Mouse (Mus musculus) hindbrain, embryonic 10.5 days (tissue): Measurements from ENCODE around the gene Lysmd3. TPM values are rescaled to one million over a fixed set of nuclear protein-coding genes. Genes with fewer than 3 reads are reported as not detected.
"Not testable (repeated sequence)": the region's sequence is repeated elsewhere in the genome, so short reads cannot be mapped to it uniquely, and the experiment has no call there.

Experiments
- DNase-seq: peaks from one replicate; pipeline ENCODE4 v3.0.0-alpha.2; 2017; ENCODE audit warnings: low spot score
- H3K27ac ChIP-seq: fragments of 300-500 bp; sonication (generic); 2 replicates; pipeline ENCODE4 v1.5.1; 2016; ENCODE audit warnings: mild to moderate bottlenecking, moderate library complexity
- H3K27me3 ChIP-seq: fragments of 300-500 bp; sonication (generic); 2 replicates; pipeline ENCODE4 v1.6.1; 2016; ENCODE audit warnings: mild to moderate bottlenecking; ENCODE audit not compliant: poor library complexity, insufficient read depth, severe bottlenecking
- H3K36me3 ChIP-seq: fragments of 300-500 bp; sonication (generic); 2 replicates; pipeline ENCODE4 v1.6.1; 2016; ENCODE audit warnings: mild to moderate bottlenecking, moderate library complexity
- H3K4me1 ChIP-seq: fragments of 300-500 bp; sonication (generic); replicated peaks from 2 replicates; pipeline ENCODE4 v1.6.1; 2016; ENCODE audit warnings: mild to moderate bottlenecking
- H3K4me3 ChIP-seq: fragments of 300-500 bp; sonication (generic); 2 replicates; pipeline ENCODE4 v1.5.1; 2016; ENCODE audit warnings: mild to moderate bottlenecking, moderate library complexity
- H3K9me3 ChIP-seq: fragments of 300-500 bp; sonication (generic); 2 replicates; pipeline ENCODE4 v1.6.1; 2016; ENCODE audit warnings: mild to moderate bottlenecking, moderate library complexity
- WGBS: fragments of 180-500 bp; shearing (Covaris S2); methylation state at CpG from one replicate; pipeline ENCODE4 v1.1.7; 2016; 5-methylcytosine and 5-hydroxymethylcytosine counted together
- polyA plus RNA-seq: library from polyadenylated mRNA; unstranded; fragments of >200 nt; fragmentation: Nextera tagmentation; extraction: Ambion mirVana; gene quantifications from 2 replicates; pipeline ENCODE4 v1.2.1, GENCODE M21; 2016

Lysmd3 gene
- polyA plus RNA-seq = 23.1 and 25.9 TPM in 2 replicates

- peak within 1 kb of the TSS; percentile 87 for H3K4me3 ChIP-seq
- peaks cover 17% of the 10 kb centered on the region for H3K36me3 ChIP-seq
- H3K9me3 ChIP-seq = no peaks in the 10 kb centered on the region
- under 1% methylated on average over 73 of the region's 73 CpGs for WGBS
- H3K27ac ChIP-seq = peak within 1 kb of the TSS; percentile 95
- DNase-seq = peak; percentile 92
- no peaks in the 10 kb centered on the region for H3K27me3 ChIP-seq
- H3K4me1 ChIP-seq = peaks cover 30% of the 10 kb centered on the region
Observed at GRCm38 (mm10) chr13:81657351-81658052, at the start of gene Lysmd3. Gene Lysmd3, plus strand, starts transcription at chr13:81657663.

GRCm38 (mm10) chr13:81610349-81610748 lies 47.1 kb upstream of the Lysmd3 start:
- no peak overlapping the region for H3K27ac ChIP-seq
- no peaks in the 10 kb centered on the region for H3K4me1 ChIP-seq
- 93% methylated on average over 4 of the region's 4 CpGs for WGBS
- H3K36me3 ChIP-seq = peaks cover 87% of the 10 kb centered on the region
- DNase-seq = no peak
- H3K9me3 ChIP-seq = peaks cover 41% of the 10 kb centered on the region
- H3K27me3 ChIP-seq = no peaks in the 10 kb centered on the region
- no peak overlapping the region for H3K4me3 ChIP-seq

GRCm38 (mm10) chr13:81627861-81628260 lies 29.6 kb upstream of the Lysmd3 start:
- not testable (repeated sequence) for DNase-seq, H3K27me3 ChIP-seq, H3K9me3 ChIP-seq
- H3K4me1 ChIP-seq = peaks cover 66% of the 10 kb centered on the region
- peak overlapping the region; percentile 70 for H3K27ac ChIP-seq
- H3K36me3 ChIP-seq = peaks cover 14% of the 10 kb centered on the region; the same call in 1 of the 2 replicates
- 52% methylated on average over 1 of the region's 1 CpGs for WGBS
- peak overlapping the region; percentile 26; the same call in 1 of the 2 replicates for H3K4me3 ChIP-seq

GRCm38 (mm10) chr13:81628631-81629190 lies 28.8 kb upstream of the Lysmd3 start:
- Histone ChIP-seq H3K4me3 (peak overlapping the region; percentile 72), H3K36me3 (peaks cover 8% of the 10 kb centered on the region; the same call in 1 of the 2 replicates), H3K27ac (peak overlapping the region; percentile 91), H3K27me3 (no peaks in the 10 kb centered on the region), H3K9me3 (no peaks in the 10 kb centered on the region), H3K4me1 (peaks cover 73% of the 10 kb centered on the region)
- DNase-seq = no peak
- whole genome bisulfite sequencing = 23% methylated on average over 2 of the region's 2 CpGs

- Histone ChIP-seq H3K27ac (peak overlapping the region; percentile 91), H3K27me3 (no peaks in the 10 kb centered on the region), H3K4me1 (peaks cover 79% of the 10 kb centered on the region), H3K36me3 (peaks cover 5% of the 10 kb centered on the region; the same call in 1 of the 2 replicates), H3K4me3 (peak overlapping the region; percentile 72), H3K9me3 (no peaks in the 10 kb centered on the region)
- DNase-seq = peak; percentile 72
- 32% methylated on average over 3 of the region's 3 CpGs for WGBS
Observed at GRCm38 (mm10) chr13:81629395-81629794, 28.1 kb upstream of the Lysmd3 start.

GRCm38 (mm10) chr13:81630566-81630965 lies 26.9 kb upstream of the Lysmd3 start:
- Histone ChIP-seq H3K4me3 (peak overlapping the region; percentile 72), H3K9me3 (no peaks in the 10 kb centered on the region), H3K36me3 (peaks cover 5% of the 10 kb centered on the region; the same call in 1 of the 2 replicates), H3K4me1 (peaks cover 90% of the 10 kb centered on the region), H3K27me3 (no peaks in the 10 kb centered on the region), H3K27ac (peak overlapping the region; percentile 91)
- 17% methylated on average over 5 of the region's 5 CpGs for WGBS
- DNase-seq = no peak

- peaks cover 75% of the 10 kb centered on the region for H3K4me1 ChIP-seq
- H3K4me3 ChIP-seq = peak within 1 kb of the TSS; percentile 72
- peak; percentile 98 for DNase-seq
- 1% methylated on average over 42 of the region's 42 CpGs for WGBS
- H3K27ac ChIP-seq = peak within 1 kb of the TSS; percentile 91
- H3K9me3 ChIP-seq = no peaks in the 10 kb centered on the region
- no peaks in the 10 kb centered on the region for H3K27me3 ChIP-seq
- 0 out of 2 replicates have a peak, but pooled peaks cover 3% of the 10 kb centered on the region for H3K36me3 ChIP-seq
Observed at GRCm38 (mm10) chr13:81632720-81633415, 24.6 kb upstream of the Lysmd3 start, which contains the start of gene Adgrv1. Gene Adgrv1, minus strand, starts transcription at chr13:81633154.

- H3K4me3 ChIP-seq = no peak overlapping the region
- no peaks in the 10 kb centered on the region for H3K27me3 ChIP-seq
- peak; percentile 73 for DNase-seq
- 17% methylated on average over 4 of the region's 4 CpGs for WGBS
- peak overlapping the region; percentile 1; the same call in 1 of the 2 replicates for H3K27ac ChIP-seq
- H3K9me3 ChIP-seq = no peaks in the 10 kb centered on the region
- H3K36me3 ChIP-seq = no peaks in the 10 kb centered on the region
- peaks cover 67% of the 10 kb centered on the region for H3K4me1 ChIP-seq
Observed at GRCm38 (mm10) chr13:81639624-81640023, 17.8 kb upstream of the Lysmd3 start.

GRCm38 (mm10) chr13:81640881-81641280 lies 16.6 kb upstream of the Lysmd3 start:
- no peaks in the 10 kb centered on the region for H3K9me3 ChIP-seq
- H3K27ac ChIP-seq = peak overlapping the region; percentile 77
- 41% methylated on average over 6 of the region's 6 CpGs for WGBS
- H3K27me3 ChIP-seq = no peaks in the 10 kb centered on the region
- peaks cover 57% of the 10 kb centered on the region for H3K4me1 ChIP-seq
- peak; percentile 28 for DNase-seq
- no peaks in the 10 kb centered on the region for H3K36me3 ChIP-seq
- no peak overlapping the region for H3K4me3 ChIP-seq

GRCm38 (mm10) chr13:81641289-81642045 lies 16.0 kb upstream of the Lysmd3 start:
- Histone ChIP-seq H3K27me3 (no peaks in the 10 kb centered on the region), H3K4me1 (peaks cover 57% of the 10 kb centered on the region), H3K27ac (peak overlapping the region; percentile 77), H3K4me3 (peak overlapping the region; percentile 25; the same call in 1 of the 2 replicates), H3K9me3 (no peaks in the 10 kb centered on the region), H3K36me3 (no peaks in the 10 kb centered on the region)
- peak; percentile 49 for DNase-seq
- WGBS = 7% methylated on average over 8 of the region's 8 CpGs

GRCm38 (mm10) chr13:81642491-81643149 lies 14.8 kb upstream of the Lysmd3 start:
- H3K9me3 ChIP-seq = no peaks in the 10 kb centered on the region
- whole genome bisulfite sequencing = 69% methylated on average over 7 of the region's 7 CpGs
- peak overlapping the region; percentile 42 for H3K27ac ChIP-seq
- H3K4me3 ChIP-seq = no peak overlapping the region
- no peak for DNase-seq
- H3K4me1 ChIP-seq = peaks cover 51% of the 10 kb centered on the region
- H3K36me3 ChIP-seq = no peaks in the 10 kb centered on the region
- H3K27me3 ChIP-seq = no peaks in the 10 kb centered on the region
